Mouse (Mus musculus) heart, embryonic 11.5 days (tissue): Measurements from ENCODE around the gene Krt33a. TPM values are rescaled to one million over a fixed set of nuclear protein-coding genes. Genes with fewer than 3 reads are reported as not detected.

ENCODE experiments used
- ATAC-seq: fragments of 200-750 bp; cut with Nextera tagmentation; replicated peaks from 2 replicates; pipeline ENCODE4 v1.8.0; 2017; ENCODE audit warnings: moderate library complexity; ENCODE audit not compliant: insufficient number of reproducible peaks, low FRiP score, low TSS enrichment
- H3K27ac ChIP-seq: fragments of 300-500 bp; sonication (generic); 2 replicates; pipeline ENCODE4 v1.5.1; 2014; ENCODE audit warnings: mild to moderate bottlenecking, low read depth, low read length
- H3K27me3 ChIP-seq: fragments of 300-500 bp; sonication (generic); 2 replicates; pipeline ENCODE4 v1.6.1; 2014; ENCODE audit warnings: mild to moderate bottlenecking, low read length, mixed read lengths; ENCODE audit not compliant: control insufficient read depth, insufficient read depth
- H3K36me3 ChIP-seq: fragments of 300-500 bp; sonication (generic); 2 replicates; pipeline ENCODE4 v1.6.1; 2014; ENCODE audit warnings: mild to moderate bottlenecking, low read length, moderate library complexity, mixed read lengths; ENCODE audit not compliant: control insufficient read depth, insufficient read depth
- H3K4me1 ChIP-seq: fragments of 300-500 bp; sonication (generic); 2 replicates; pipeline ENCODE4 v1.6.1; 2014; ENCODE audit warnings: low read length; ENCODE audit not compliant: control insufficient read depth, insufficient read depth
- H3K4me2 ChIP-seq: fragments of 300-500 bp; sonication (generic); 2 replicates; pipeline ENCODE4 v1.6.1; 2014; ENCODE audit warnings: mild to moderate bottlenecking, moderate library complexity
- H3K4me3 ChIP-seq: fragments of 300-500 bp; sonication (generic); 2 replicates; pipeline ENCODE4 v1.5.1; 2014; ENCODE audit warnings: low read depth, low read length
- H3K9ac ChIP-seq: fragments of 300-500 bp; sonication (generic); 2 replicates; pipeline ENCODE4 v1.6.1; 2014; ENCODE audit warnings: mild to moderate bottlenecking, low read depth, low read length, moderate library complexity
- H3K9me3 ChIP-seq: fragments of 300-500 bp; sonication (generic); replicated peaks from 2 replicates; pipeline ENCODE4 v1.6.1; 2016; ENCODE audit warnings: low read length; ENCODE audit not compliant: control insufficient read depth
- WGBS: fragments of 180-500 bp; shearing (Covaris S2); extraction: QIAGEN DNeasy Blood & Tissue Kit; methylation state at CpG from one replicate; pipeline ENCODE4 v1.1.7; 2014; ENCODE audit not compliant: insufficient replicate concordance; 5-methylcytosine and 5-hydroxymethylcytosine counted together
- polyA plus RNA-seq: library from polyadenylated mRNA; unstranded; fragments of >200 nt; fragmentation: Nextera tagmentation; extraction: Ambion mirVana; gene quantifications from 2 replicates; pipeline ENCODE4 v1.2.1, GENCODE M21; 2014

Gene Krt33a
- polyA plus RNA-seq, result not detected in 2 replicates

GRCm38 (mm10) chr11:100016112-100016511, at the start of gene Krt33a:
Gene Krt33a (minus strand): TSS chr11:100016212.
- Histone ChIP-seq H3K4me3 (no peak within 1 kb of the TSS), H3K9me3 (no peaks in the 10 kb centered on the region), H3K4me1 (no peaks in the 10 kb centered on the region), H3K27ac (no peak within 1 kb of the TSS), H3K27me3 (no peaks in the 10 kb centered on the region), H3K36me3 (no peaks in the 10 kb centered on the region), H3K4me2 (no peak within 1 kb of the TSS), H3K9ac (no peak within 1 kb of the TSS)
- ATAC-seq, result no peak
- 75% methylated on average over 4 of the region's 4 CpGs for WGBS

GRCm38 (mm10) chr11:100058875-100059274, 42.9 kb upstream of the Krt33a start:
- no peak for ATAC-seq
- Histone ChIP-seq H3K4me1 (no peaks in the 10 kb centered on the region), H3K27ac (no peak overlapping the region), H3K36me3 (no peaks in the 10 kb centered on the region), H3K9me3 (no peaks in the 10 kb centered on the region), H3K9ac (no peak overlapping the region), H3K4me3 (no peak overlapping the region), H3K27me3 (no peaks in the 10 kb centered on the region), H3K4me2 (no peak overlapping the region)
- WGBS, result 75% methylated on average over 8 of the region's 8 CpGs

- Histone ChIP-seq H3K9ac (no peak overlapping the region), H3K36me3 (no peaks in the 10 kb centered on the region), H3K4me1 (no peaks in the 10 kb centered on the region), H3K27ac (no peak overlapping the region), H3K27me3 (no peaks in the 10 kb centered on the region), H3K4me2 (no peak overlapping the region), H3K9me3 (no peaks in the 10 kb centered on the region), H3K4me3 (no peak overlapping the region)
- WGBS, result 71% methylated on average over 9 of the region's 9 CpGs
- ATAC-seq, result no peak
Observed at GRCm38 (mm10) chr11:100055686-100056655, 40.0 kb upstream of the Krt33a start.

- Histone ChIP-seq H3K36me3 (no peaks in the 10 kb centered on the region), H3K4me2 (no peak within 1 kb of the TSS), H3K27ac (no peak within 1 kb of the TSS), H3K27me3 (no peaks in the 10 kb centered on the region), H3K4me3 (no peak within 1 kb of the TSS), H3K4me1 (no peaks in the 10 kb centered on the region; the same call in 1 of the 2 replicates), H3K9me3 (no peaks in the 10 kb centered on the region), H3K9ac (no peak within 1 kb of the TSS)
- no peak for ATAC-seq
- 77% methylated on average over 3 of the region's 3 CpGs for WGBS
Observed at GRCm38 (mm10) chr11:100050451-100050850, 34.4 kb upstream of the Krt33a start, which contains the start of gene Krt31. Gene Krt31 (minus strand): TSS chr11:100050551.

- no peak for ATAC-seq
- Histone ChIP-seq H3K27me3 (no peaks in the 10 kb centered on the region), H3K36me3 (no peaks in the 10 kb centered on the region), H3K9ac (no peak overlapping the region), H3K4me1 (no peaks in the 10 kb centered on the region; the same call in 1 of the 2 replicates), H3K27ac (no peak overlapping the region), H3K4me2 (no peak overlapping the region), H3K9me3 (no peaks in the 10 kb centered on the region), H3K4me3 (no peak overlapping the region)
- 58% methylated on average over 2 of the region's 2 CpGs for WGBS
Observed at GRCm38 (mm10) chr11:100047193-100047592, 31.2 kb upstream of the Krt33a start.

GRCm38 (mm10) chr11:100046303-100046866, 30.4 kb upstream of the Krt33a start:
- 54% methylated on average over 6 of the region's 6 CpGs for WGBS
- Histone ChIP-seq H3K27me3 (no peaks in the 10 kb centered on the region), H3K9me3 (no peaks in the 10 kb centered on the region), H3K36me3 (no peaks in the 10 kb centered on the region), H3K27ac (no peak overlapping the region), H3K4me3 (no peak overlapping the region), H3K4me2 (no peak overlapping the region), H3K4me1 (no peaks in the 10 kb centered on the region; the same call in 1 of the 2 replicates), H3K9ac (no peak overlapping the region)
- no peak for ATAC-seq

GRCm38 (mm10) chr11:100041454-100041853, 25.4 kb upstream of the Krt33a start, which contains the start of gene Krt34:
Gene Krt34 (minus strand): TSS chr11:100041554.
- H3K36me3 ChIP-seq, result no peaks in the 10 kb centered on the region
- H3K27ac ChIP-seq, result no peak within 1 kb of the TSS
- no peaks in the 10 kb centered on the region for H3K27me3 ChIP-seq
- 88% methylated on average over 6 of the region's 6 CpGs for WGBS
- no peak for ATAC-seq
- no peak within 1 kb of the TSS for H3K9ac ChIP-seq
- no peak within 1 kb of the TSS for H3K4me3 ChIP-seq
- no peak within 1 kb of the TSS for H3K4me2 ChIP-seq
- no peaks in the 10 kb centered on the region for H3K4me1 ChIP-seq
- H3K9me3 ChIP-seq, result no peaks in the 10 kb centered on the region

GRCm38 (mm10) chr11:100029768-100030167, 13.8 kb upstream of the Krt33a start, which contains the start of gene Krt33b:
Gene Krt33b (minus strand): TSS chr11:100029868.
- WGBS, result 72% methylated on average over 6 of the region's 6 CpGs
- no peak within 1 kb of the TSS for H3K9ac ChIP-seq
- no peak within 1 kb of the TSS for H3K4me2 ChIP-seq
- no peaks in the 10 kb centered on the region for H3K9me3 ChIP-seq
- no peak within 1 kb of the TSS for H3K27ac ChIP-seq
- no peak for ATAC-seq
- no peaks in the 10 kb centered on the region for H3K36me3 ChIP-seq
- H3K4me3 ChIP-seq, result no peak within 1 kb of the TSS
- H3K27me3 ChIP-seq, result no peaks in the 10 kb centered on the region
- H3K4me1 ChIP-seq, result no peaks in the 10 kb centered on the region
